Mouse (Mus musculus) gastrocnemius, postnatal 36 days (tissue): ENCODE measurements around the gene Tvp23a. TPM values are rescaled to one million over a fixed set of nuclear protein-coding genes. Genes with fewer than 3 reads are reported as not detected.
A peak's percentile ranks its signal among the peaks of the same experiment; 100 is the strongest.

Source experiments
- DNase-seq, 2 experiments: peaks; one replicate each; pipeline ENCODE4 v3.0.0; 2022
- intact Hi-C: fragments of 180-260 bp; cut with DNase I; formaldehyde crosslinking; loops from one replicate; pipeline ENCODE4 v1.15.1; 2025
- total RNA-seq, 2 experiments: library from RNA; stranded (reverse); gene quantifications; 2 replicates each; pipeline ENCODE4 v1.2.3; 2021

Tvp23a gene
- total RNA-seq, 2 experiments from 2014 or later, result 0.23 to 0.37 TPM

DNA sequence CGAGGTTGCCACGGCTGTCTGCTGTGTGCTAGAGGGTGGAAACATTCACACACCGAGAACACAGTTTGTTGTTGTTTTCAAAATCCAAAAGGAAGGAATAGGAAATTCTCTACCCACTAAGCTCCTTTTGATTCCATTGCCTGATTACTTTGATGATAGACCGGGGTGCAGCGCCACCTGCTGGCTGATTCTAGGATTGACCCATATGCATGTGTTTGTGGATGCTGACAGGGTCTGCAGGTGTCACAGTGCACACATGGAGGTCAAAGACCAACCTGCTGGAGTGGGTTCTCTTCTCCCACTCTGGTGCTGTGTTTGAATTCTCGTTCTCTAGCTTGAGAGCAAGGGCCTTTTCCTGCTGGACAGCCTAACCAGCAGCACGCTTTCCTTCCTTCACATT, 48.0 kb downstream of the Tvp23a start:
- DNase-seq, result peak; percentile 65 to 82
- intact Hi-C loops, result loop anchor here (5.0 kb wide), 1 partner anchor 117 kb away; no protein-coding TSS in a partner anchor

DNA sequence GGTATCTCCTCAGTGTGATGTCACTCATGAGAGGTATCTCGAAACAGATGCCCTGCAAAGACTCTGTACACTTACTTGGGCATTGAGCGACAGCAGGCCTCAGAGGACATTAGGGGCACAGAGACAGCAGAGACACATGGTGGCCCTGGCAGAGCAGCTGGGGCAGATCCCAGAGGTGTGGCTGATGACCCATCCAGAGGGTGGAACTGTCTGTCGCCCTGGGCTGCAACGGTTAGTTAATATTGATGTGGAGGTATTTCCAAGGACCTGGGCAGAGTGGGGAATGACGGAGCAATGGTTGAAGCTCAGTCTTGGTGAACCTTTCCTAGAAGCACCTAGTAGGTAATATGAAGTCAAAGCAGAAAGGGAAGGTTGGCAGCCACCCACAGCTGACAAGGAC, 48.4 kb downstream of the Tvp23a start:
- intact Hi-C loops, result loop anchor here (5.0 kb wide), 1 partner anchor 116 kb away; no protein-coding TSS in a partner anchor
- no peak for DNase-seq

- DNase-seq, result no peak
- intact Hi-C loops, result loop anchor here (5.0 kb wide), 1 partner anchor 113 kb away; no protein-coding TSS in a partner anchor
Measured at GRCm38 (mm10) chr16:10394699-10395540, 52.2 kb downstream of the Tvp23a start, which contains the start of gene Tekt5. TSS of gene Tekt5 (minus strand) at chr16:10395490.

DNA sequence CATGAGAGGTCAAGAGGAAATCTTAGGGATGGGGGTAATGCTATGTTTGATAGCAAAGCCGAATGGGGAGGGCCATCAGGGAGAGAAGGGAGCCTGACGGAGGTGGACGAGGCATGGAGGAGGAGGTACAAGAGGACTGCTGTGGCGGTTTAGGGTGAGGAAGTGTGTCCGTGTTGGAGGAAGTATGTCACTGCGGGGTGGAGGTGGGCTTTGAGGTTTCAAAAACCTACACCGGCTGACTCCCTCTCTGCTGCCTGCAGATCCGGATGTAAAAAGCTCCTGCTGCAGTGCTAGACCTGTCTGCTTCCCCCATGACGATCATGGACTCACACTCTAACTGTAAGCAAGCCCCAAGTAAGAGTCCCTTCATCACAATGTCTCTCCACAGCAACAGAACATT, 54.6 kb downstream of the Tvp23a start:
- DNase-seq, result no peak
- intact Hi-C loops, result no loop called here

- intact Hi-C loops, result no loop called here
- DNase-seq, result no peak
Measured at GRCm38 (mm10) chr16:10388634-10389365, 58.4 kb downstream of the Tvp23a start.

DNA sequence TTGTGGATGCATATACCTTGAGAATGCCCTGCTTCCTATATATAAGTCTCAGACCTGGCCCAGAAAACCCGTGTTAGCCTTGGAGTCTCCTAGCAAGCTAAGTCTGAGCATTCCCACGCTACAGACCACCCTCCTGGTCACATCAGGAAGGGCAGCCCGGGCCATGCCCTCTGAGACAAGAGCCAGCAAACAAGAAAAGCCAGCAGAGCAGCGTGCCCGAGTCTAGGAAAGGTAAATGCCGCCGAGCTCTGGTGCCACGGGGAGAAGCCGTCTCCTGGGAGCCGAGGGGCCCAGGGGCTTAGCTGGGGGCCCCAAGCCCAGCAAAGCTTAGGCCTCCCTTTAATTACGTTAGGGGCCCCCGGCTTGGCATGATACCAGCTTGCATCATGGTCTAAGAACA, 61.9 kb downstream of the Tvp23a start:
- no peak for DNase-seq
- intact Hi-C loops, result no loop called here

GRCm38 (mm10) chr16:10384544-10384943, 62.6 kb downstream of the Tvp23a start:
- DNase-seq, result no peak
- intact Hi-C loops, result no loop called here

DNA sequence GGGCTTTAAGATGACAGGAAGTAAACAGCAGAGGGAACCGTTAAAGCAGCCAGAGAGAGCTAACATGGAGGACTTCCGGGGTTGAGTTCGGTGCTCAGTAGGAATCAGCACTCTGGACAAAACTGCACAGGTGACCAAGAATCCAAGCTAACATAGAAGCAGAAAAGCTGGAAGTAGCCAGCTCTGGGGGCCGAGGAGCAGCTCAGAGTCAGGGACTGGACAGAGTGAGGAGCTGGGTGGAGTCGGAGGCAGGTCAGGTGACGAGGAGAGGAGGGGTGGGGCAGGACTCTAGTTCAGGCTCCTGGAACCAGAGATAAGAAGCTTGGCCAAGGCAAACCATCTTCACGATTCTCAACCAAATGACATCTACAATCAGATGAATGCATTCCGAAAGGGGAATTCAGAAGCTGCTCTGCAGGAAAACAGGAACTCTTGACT, 63.1 kb downstream of the Tvp23a start:
- no peak for DNase-seq
- intact Hi-C loops, result no loop called here

- intact Hi-C loops, result no loop called here
- no peak for DNase-seq
Measured at GRCm38 (mm10) chr16:10379531-10379930, 67.6 kb downstream of the Tvp23a start.

DNA sequence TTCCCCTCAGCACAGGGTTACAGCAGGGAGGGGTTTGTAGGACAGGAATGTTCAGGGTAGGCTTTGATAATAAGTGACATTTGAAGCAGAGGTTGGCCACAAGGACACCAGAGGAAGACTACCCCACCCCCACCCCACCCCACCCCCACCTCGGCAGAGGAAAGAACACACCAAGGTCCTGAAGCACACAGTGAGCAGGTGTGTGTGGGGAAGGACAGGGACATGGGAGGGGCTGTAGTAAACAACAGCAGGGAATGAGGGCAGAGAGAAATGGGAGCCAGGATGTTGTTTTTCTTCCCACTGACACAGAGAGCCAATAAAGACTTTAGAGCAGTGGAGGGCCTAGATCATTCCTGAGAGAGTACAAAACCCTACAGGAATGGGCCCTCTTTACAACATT, 69.9 kb downstream of the Tvp23a start:
- intact Hi-C loops, result no loop called here
- DNase-seq, result no peak

DNA sequence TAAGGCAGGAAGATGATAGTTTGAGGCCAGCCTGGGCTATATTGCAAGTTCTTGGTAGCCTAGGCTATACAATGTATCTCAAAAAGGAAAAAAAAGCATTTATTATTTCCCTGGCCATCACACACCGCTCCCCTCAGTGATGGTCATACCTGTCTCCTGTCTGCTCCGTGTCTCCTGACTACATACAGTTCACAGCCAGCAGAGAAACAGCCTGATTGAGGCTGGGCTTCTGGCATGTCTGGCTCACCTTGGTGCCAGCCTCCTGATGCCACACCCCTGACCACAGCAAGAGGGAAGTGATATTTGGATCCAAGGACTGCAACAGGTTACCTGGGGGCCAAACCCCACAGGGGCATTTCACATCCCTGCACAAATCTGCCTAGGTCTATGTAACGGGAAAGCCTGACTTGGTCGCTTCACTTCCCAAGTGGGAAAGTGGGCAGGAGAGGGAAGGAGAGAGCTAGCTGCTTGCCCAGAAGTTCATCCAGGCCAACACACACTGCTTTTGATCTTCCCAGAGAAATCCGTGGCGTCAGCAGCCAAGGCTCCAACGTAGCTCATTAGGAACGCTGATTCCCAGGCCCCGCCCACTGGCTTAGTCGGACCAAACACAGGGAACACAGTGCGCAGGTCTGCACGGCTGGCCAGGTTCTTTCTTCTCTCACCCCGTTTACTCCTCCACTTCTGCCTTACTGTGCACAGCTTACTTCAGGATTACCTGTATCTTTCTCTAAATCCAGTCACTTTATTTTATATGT, 72.7 kb downstream of the Tvp23a start:
- no peak for DNase-seq
- intact Hi-C loops, result no loop called here

- intact Hi-C loops, result no loop called here
- DNase-seq, result no peak
Measured at GRCm38 (mm10) chr16:10372372-10372771, 74.8 kb downstream of the Tvp23a start.

Other genes starting within 250 kb of the Tvp23a start
- 1 to 10 TPM; 4.3 to 4.9 TPM for gene Emp2, start 133.4 kb downstream of the Tvp23a start, total RNA-seq
- not detected for gene Tekt5, start 51.9 kb downstream of the Tvp23a start, total RNA-seq
- 1 to 10 TPM; 5.8 to 6.0 TPM for gene Nubp1, start 35.4 kb downstream of the Tvp23a start, total RNA-seq
- gene Ciita, start 32.7 kb upstream of the Tvp23a start, total RNA-seq, result under 1 TPM; 0.22 to 0.61 TPM
- 10 to 100 TPM; 39.3 to 47.4 TPM for gene Dexi, start 95.7 kb upstream of the Tvp23a start, total RNA-seq
- 10 to 100 TPM; 59.3 to 70.8 TPM for gene Clec16a, start 98.0 kb upstream of the Tvp23a start, total RNA-seq